Mouse (Mus musculus) testis, adult 10 weeks (tissue): ENCODE results near the gene Pdpn. TPM values are rescaled to one million over a fixed set of nuclear protein-coding genes. Genes with fewer than 3 reads are reported as not detected.

Experiments used
- polyA plus RNA-seq: library from polyadenylated mRNA; stranded (reverse); fragments of 350-450 nt; fragmentation: Illumina TruSeq; extraction: RNeasy Lipid Tissue Mini Kit (QIAGEN cat#74804); gene quantifications from one replicate; pipeline ENCODE4 v1.2.3, GENCODE M21; 2014; ENCODE audit warnings: low read depth, low replicate concordance

The Pdpn gene
- 5.3 TPM for polyA plus RNA-seq

DNA sequence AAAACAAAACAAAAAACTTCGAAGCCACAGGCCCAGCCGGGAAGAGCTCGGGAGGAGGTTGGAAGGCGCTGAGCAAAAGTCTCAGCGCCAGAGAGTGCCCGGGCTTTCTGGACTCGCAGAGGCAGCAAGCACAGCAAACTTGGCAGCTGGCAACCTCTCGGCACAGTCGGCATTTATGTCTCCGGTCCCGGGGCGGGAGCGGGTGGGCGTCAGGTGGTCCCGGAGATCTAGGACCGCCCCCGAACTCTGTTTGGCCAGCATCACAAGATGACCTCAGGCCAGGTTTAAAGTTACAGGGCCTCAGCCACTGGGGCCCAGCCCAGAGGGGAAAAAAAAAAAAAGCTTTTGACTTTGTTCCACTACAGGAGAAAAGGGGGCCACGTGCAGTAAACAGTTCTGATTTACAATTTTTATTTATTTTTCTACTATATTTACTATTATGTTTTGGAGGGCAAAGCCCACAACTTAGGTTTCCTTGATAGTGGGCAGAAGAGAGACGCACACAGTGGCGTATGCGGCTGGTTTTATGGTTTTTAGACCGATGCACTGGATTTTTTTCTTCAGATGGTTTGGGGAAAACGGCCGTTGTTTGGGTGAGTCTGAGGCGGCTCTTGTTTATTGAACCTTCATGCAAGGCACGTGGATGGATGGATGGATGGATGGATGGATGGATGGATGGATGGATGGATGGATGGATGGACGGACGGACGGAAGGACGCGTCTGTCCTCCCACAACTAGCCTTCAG lies at the start of gene Pdpn:
Gene Pdpn, minus strand, starts transcription at position 240 of the 746 bp plus-strand sequence.

Other genes starting within 250 kb of the Pdpn start
- 68.0 TPM for gene Prdm2, start 86.6 kb downstream of the Pdpn start, polyA plus RNA-seq
- gene Lrrc38, start 50.2 kb upstream of the Pdpn start, polyA plus RNA-seq = not detected
- 31.7 TPM for gene Pramel1, start 94.9 kb upstream of the Pdpn start, polyA plus RNA-seq
- 26.5 TPM for gene Pramef8, start 112.9 kb upstream of the Pdpn start, polyA plus RNA-seq
- 0.29 TPM for gene Oog4, start 150.8 kb upstream of the Pdpn start, polyA plus RNA-seq
- not detected for gene Gm13043, start 211.8 kb upstream of the Pdpn start, polyA plus RNA-seq
- not detected for gene Gm13040, start 236.4 kb upstream of the Pdpn start, polyA plus RNA-seq